Mouse (Mus musculus) cerebellum, postnatal 4 days (tissue): ENCODE data around the gene Ppp1r11.
A peak's percentile ranks its signal among the peaks of the same experiment; 100 is the strongest.

Experiments used
- DNase-seq, 2 experiments: peaks; one replicate each; pipeline ENCODE4 v3.0.0; 2022; ENCODE audit warnings: low spot score in 2 of 2, mixed read lengths in 1 of 2

Ppp1r11 gene

DNA sequence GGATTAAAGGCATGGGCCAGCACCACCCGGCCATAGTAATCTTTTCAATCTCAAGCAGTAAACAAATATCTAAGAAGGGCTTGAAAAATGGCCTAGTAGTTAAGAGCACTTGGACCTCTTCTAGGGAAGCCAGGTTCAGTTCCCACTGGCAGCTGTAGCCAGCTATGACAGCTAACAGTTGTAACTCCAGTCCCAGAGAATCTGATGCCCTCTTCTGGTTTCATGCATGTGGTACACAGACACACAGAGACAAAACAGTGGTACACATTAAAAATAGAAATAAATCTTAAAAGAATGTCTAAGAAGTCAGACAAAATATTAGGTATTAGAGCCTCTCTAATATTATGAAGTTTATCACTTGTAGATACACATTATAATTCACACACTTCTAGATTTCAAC, 9.6 kb upstream of the Ppp1r11 start:
- DNase-seq: no peak

DNA sequence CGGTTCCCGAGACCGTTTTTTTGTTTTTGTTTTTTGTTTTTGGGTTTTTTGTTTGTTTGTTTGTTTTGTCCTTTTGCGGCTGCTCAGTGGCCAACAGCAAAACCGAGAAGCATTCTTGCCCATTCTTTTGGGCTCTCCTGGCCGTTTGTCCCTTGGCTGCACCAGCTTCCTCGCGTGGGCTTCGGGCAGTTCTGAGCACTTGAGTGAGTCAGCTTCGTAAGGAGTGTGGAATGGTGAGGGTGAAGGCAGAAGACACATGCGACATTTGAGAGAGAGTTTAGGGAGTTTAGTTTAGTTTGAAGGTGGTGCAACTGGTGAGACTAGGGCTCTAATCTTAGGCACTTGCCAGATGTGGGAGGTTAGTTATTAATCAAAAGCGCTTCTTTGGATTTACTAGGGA, 7.3 kb upstream of the Ppp1r11 start:
- DNase-seq: no peak

GRCm38 (mm10) chr17:36957999-36958743, 6.6 kb upstream of the Ppp1r11 start, which contains the start of the genes Znrd1 and Znrd1as:
TSS of gene Znrd1 (minus strand) at chr17:36958559.
TSS of gene Znrd1as (plus strand) at chr17:36958592.
- DNase-seq: peak; percentile 82 to 89

- DNase-seq: no peak
Observed at GRCm38 (mm10) chr17:36953062-36953461, 1.5 kb upstream of the Ppp1r11 start.

- DNase-seq: no peak
Observed at GRCm38 (mm10) chr17:36952631-36953030, 1.1 kb upstream of the Ppp1r11 start.

GRCm38 (mm10) chr17:36949265-36949664, 2.3 kb downstream of the Ppp1r11 start:
- DNase-seq: no peak

DNA sequence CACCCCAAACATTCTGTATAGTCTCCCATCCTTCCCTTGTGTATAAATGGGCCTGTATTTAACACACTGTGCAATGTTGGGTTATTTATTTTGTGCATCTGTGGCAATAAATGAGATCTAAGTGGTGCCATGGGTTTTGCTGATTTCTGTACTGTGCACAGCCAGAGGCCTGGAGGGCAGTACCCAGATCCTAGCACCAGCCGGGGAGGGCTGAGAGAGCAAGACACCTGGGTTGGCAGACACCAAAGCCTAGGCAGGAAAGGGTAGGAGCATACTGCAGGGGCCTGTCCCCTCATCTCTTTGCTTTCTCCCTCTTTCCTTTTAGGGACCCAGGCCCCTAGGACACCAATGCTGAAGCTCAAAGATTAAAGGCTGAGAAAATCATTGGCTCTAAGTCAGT, 3.3 kb downstream of the Ppp1r11 start:
- DNase-seq: no peak

DNA sequence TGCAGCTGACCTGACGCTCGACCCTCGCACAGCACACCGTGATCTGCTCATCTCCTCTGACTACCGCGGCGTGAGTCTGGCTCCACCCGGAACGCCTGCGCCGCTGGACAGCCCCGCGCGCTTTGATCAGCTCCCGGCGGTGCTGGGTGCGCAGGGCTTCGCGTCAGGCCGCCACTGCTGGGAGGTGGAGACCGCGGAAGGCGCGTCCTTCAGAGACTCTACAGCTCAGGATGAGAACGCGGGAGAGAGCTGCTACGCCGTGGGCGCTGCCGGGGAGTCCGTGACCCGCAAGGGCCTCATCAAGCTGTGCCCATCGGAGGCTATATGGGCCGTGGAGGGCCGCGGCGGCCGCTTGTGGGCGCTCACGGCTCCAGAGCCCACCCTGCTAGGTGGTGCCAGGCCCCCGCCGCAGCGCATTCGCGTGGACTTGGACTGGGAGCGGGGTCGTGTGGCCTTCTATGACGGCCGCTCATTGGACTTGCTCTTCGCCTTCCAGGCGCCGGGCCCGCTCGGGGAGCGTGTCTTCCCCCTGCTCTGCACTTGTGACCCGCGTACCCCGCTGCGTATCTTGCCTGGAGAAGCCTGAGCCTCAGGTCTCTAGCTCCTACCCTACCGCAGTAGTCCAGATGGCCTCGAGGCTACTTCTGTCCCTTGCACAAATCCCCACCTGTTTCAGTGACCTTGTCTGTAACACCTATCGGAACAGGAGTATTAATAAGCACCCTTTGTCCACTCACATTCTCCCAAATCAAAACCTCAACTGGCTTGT, 4.3 kb downstream of the Ppp1r11 start:
- DNase-seq: peak; percentile 49 to 70

- DNase-seq: no peak
Observed at GRCm38 (mm10) chr17:36944121-36944775, 7.3 kb downstream of the Ppp1r11 start.

GRCm38 (mm10) chr17:36943691-36944090, 7.8 kb downstream of the Ppp1r11 start:
- no peak for DNase-seq

DNA sequence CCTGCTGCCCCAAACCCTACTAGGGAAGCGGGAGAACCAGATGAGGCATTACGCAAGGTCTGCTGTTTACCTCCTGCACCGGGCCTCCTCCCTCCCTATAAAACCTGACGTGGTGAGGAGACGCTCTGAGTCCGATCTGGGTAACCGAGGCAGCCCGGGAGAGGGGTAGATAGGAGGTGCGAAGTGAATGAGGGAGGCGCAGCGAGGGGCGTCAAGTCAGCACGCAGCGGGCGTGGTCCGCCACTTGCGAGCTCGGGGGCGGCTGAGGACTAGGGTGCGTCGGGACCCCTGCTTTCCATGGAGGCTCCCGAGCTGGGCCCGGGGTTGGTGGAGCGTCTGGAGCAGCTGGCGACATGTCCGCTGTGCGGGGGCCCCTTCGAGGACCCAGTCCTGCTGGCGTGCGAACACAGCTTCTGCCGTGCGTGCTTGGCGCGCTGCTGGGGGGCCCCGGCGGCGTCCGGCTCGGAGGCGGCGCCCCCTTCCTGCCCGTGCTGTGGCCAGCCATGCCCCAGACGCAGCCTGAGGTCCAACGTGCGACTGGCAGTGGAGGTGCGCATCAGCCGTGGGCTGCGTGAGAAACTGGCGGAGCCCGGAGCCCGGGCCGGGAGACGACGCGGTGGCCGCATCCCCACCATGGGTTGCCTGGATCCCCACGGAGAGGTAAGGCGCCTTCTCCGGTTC, 8.6 kb downstream of the Ppp1r11 start, which contains the start of gene Rnf39:
Gene Rnf39 (plus strand): TSS at position 128 of the 681 bp plus-strand sequence.
- DNase-seq: no peak

- DNase-seq: no peak
Observed at GRCm38 (mm10) chr17:36942391-36942790, 9.2 kb downstream of the Ppp1r11 start.

- DNase-seq: no peak
Observed at GRCm38 (mm10) chr17:36938056-36938455, 13.5 kb downstream of the Ppp1r11 start.

DNA sequence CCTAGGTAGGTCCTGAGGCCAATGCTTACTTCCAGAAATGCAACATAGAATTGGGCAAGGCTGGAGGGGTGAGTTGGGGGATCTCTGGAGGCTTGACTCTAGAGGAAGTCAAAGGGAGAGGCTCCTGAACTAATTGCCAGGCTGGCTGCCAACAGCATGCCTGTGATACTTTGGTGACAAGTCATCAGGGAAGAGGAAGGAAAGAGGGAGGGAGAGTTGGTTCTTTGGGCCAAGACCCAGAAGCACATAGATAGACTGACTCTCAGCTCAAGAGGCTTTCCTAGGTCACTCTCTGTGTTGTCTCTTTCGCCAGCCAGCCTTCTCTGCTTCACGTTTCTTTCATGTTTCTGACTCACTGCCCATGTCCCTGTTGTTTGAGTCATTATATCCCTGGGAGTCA, 19.7 kb downstream of the Ppp1r11 start:
- no peak for DNase-seq

DNA sequence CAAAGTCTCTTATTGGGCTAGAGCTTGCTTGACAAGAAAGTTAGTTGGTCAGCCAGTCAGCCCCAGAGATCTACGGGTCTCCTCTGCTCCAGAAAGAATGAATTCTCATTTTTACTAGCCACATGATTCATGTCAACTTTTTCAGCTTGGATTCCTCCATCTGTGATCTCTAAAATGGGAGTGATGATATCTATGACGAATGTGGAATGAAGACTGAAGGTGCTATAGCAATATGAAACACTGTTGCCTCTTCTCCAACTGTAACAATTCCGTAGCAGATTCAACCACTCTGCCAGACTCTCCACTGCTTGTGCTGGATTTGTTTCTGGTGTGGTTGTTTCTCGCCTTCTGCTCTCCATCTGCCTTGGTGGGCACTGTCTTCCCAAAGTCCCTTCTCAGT, 20.4 kb downstream of the Ppp1r11 start:
- DNase-seq: no peak

- no peak for DNase-seq
Observed at GRCm38 (mm10) chr17:36930233-36930632, 21.3 kb downstream of the Ppp1r11 start.

DNA sequence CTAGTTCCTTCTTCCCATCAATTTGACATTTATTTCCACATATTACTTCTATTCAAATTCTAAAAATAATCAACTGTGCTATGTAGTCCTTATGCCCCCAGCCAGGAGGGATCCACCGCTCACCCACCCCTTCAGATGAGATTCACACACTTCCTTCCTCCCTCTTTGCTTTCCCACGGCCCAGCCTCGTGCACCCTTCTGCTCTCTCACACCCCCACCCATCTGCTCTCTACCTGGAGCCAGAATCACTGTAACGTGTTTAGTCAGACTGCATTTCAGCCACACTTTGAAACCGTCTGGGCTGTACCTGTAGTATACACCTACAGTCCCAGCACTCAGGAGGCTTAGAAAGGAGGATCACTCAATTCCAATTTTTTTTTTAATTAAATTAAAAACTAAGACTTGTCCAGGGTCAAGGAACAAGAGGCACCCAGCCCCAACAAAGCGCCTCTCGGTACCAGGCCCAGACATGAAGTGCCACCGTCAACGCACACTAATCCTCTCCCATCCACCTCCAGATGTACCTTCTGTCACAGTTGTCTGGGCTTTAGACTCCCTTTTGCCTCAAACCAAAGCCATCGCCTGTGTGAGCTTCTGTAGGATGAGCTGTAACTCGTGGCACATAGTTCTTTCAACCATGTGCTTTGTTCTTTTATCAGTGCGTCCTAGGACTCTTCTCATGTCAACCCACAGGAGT, 22.2 kb downstream of the Ppp1r11 start:
- no peak for DNase-seq

DNA sequence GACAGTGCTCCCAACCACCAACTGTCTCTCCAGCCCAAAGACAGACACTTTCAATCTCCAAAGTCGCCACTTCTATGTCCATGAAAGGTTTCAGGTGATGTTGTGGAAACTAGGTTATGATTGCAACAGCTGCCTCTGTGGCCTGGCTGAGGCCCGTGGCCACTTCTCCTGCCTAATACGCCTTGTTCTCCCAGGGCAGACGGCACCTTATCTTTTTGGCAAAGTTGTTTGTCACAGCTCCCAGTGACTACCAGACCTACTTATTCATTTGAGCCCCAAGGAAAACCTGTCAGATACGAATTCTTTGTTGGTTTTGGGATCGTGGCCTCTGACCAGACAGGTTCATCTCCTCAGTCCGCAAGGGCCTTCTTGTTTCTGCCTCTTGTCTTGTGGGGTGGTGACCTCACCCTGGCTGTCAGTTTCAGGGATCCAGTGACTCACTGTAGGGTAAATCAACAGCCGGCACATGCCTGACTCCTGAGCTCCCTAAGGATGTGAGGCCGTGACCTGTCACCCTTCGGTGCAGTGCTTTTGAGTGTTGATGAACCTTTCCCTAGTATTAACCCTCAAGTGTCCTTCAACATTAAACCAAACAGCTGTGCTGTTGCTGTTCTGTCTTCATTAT, 23.9 kb downstream of the Ppp1r11 start:
- DNase-seq: no peak

- no peak for DNase-seq
Observed at GRCm38 (mm10) chr17:36923491-36923890, 28.1 kb downstream of the Ppp1r11 start.

DNA sequence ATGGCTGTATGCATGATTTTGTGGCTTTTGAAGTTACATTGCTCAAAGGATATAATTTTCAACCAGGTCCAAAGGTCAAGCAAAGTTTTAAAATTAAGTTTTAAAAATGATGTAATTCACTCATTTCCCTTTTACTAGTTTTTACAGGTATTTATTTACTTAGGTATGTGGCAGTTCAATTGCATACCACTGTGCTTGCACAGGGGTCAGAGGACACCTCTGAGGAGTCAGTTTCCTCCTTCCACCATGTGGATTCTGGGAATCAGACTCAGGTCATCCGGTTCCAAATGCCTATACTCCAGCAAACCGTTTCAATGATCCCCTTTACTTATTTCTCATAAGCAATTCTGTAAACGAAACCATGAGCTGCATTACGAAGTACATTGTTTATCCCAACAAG, 28.8 kb downstream of the Ppp1r11 start:
- DNase-seq: no peak

GRCm38 (mm10) chr17:36920239-36920638, 31.3 kb downstream of the Ppp1r11 start:
- DNase-seq: no peak
